Mouse (Mus musculus): ENCODE measurements around the gene Npm3. TPM values are rescaled to one million over a fixed set of nuclear protein-coding genes. Genes with fewer than 3 reads are reported as not detected.

Gene Npm3
- 5.3 and 6.5 TPM in 2 replicates for polyA plus RNA-seq (2015; fragmentation: Nextera tagmentation; extraction: Ambion mirVana)

DNA sequence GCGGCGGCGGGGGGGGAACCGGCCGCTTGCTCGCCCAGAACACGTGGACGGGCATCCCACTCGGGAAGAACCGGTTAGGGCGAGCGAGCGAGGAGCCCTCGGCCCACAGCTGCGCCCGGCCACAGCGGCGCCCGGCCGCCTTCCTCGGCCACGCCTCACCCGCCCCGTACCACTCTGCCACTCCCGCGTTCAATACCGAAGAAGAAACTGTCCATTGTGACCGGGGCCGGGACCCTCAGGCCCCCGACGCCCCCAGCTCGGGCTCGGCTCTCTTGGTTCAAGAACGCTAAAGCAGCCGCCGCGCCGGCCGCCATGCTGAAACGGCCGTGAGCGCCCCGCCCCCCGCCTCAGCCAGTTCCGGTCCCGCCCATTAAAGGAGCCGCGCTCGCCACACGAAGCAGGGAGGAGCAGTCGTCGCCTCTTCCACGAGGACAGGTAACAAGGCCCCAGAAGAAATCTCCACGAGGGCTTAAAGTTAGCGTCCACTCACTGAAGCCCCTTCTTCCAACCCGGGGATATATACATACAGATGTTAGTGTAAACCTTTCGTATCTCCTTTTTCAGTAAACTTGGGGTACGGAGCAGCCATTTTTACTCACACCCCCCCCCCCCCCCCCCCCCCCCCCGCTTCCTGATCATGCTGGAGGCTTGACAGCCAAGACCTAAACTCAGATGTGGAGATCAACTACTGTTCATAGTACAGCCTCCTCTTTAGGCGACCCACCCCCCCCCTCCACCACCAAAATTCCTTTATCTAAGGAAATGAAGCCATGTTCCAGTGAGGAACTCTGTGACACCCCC, at the start of gene Npm3:
Npm3 (minus strand) TSS at position 349 of the 801 bp plus-strand sequence.
- Histone ChIP-seq H3K27ac (0 out of 2 replicates have a peak within 1 kb of the TSS, but pooled peaks have one; percentile 44), H3K9me3 (no peaks in the 10 kb centered on the region), H3K4me2 (peak within 1 kb of the TSS; percentile 96), H3K4me1 (replicated peaks) (peaks cover 30% of the 10 kb centered on the region), H3K27me3 (peaks cover 35% of the 10 kb centered on the region), H3K36me3 (peaks cover 26% of the 10 kb centered on the region), H3K4me3 (peak within 1 kb of the TSS; percentile 87), H3K9ac (peak within 1 kb of the TSS; percentile 87)
- ATAC-seq (ENCODE audit: low FRiP score), result peak; percentile 77
- under 1% methylated on average over 58 of the region's 60 CpGs for WGBS

DNA sequence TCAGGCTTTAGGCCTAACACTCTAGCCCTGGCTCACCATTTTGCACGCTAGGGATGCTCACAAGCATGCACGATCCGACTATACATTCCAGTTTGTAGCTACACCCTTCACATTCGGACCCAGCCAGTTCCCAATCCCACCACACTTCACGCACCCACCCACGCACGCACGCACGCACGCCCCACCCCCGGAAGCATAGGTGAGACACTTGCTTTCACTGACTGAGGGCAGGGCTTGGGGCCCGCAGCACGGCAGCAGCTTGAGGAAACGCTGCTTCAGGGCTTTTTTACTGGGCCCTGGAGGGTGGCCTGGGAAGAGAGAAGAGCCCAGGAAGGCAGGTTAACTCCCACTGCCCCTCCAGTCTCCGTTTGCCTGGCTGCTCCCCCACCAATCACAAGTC, 47.5 kb upstream of the Npm3 start:
- Histone ChIP-seq H3K27ac (no peak overlapping the region), H3K4me3 (no peak overlapping the region), H3K27me3 (0 out of 2 replicates have a peak, but pooled peaks cover 3% of the 10 kb centered on the region), H3K9ac (no peak overlapping the region), H3K4me2 (no peak overlapping the region), H3K4me1 (replicated peaks) (peaks cover 13% of the 10 kb centered on the region), H3K9me3 (0 out of 2 replicates have a peak, but pooled peaks cover 3% of the 10 kb centered on the region), H3K36me3 (no peaks in the 10 kb centered on the region)
- ATAC-seq (ENCODE audit: low FRiP score), result no peak
- 79% methylated on average over 15 of the region's 15 CpGs for WGBS

DNA sequence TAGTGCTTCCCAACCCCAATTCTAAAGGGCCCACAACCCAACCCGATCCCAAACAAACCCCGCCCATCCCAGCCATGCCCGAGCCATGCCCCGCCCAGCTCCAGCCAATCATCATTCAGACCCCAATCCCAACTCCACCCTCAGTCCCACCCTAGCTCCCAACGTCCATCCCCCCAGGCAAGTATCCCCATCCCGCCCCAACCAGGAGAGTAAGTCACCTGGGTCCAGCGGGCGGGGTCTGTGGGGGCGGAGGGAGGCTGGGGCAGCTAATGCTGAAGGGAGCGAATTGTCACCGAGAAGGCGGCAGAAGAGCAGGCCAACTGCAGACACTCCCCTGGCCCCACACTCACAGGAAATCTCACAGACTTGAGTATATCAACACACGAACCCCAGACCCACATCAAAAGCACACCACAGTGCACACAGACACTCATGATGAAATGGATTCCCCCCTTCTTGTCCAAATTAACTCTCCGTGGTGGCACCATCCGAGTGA, 46.7 kb upstream of the Npm3 start:
- no peak overlapping the region for H3K27ac ChIP-seq
- 0 out of 2 replicates have a peak, but pooled peaks cover 3% of the 10 kb centered on the region for H3K27me3 ChIP-seq
- peak overlapping the region; percentile 44 for H3K4me2 ChIP-seq
- H3K36me3 ChIP-seq, result no peaks in the 10 kb centered on the region
- no peak overlapping the region for H3K9ac ChIP-seq
- whole genome bisulfite sequencing, result 13% methylated on average over 15 of the region's 15 CpGs
- no peak overlapping the region; the same call in 1 of the 2 replicates for H3K4me3 ChIP-seq
- peaks cover 13% of the 10 kb centered on the region for H3K4me1 ChIP-seq (replicated peaks)
- H3K9me3 ChIP-seq, result 0 out of 2 replicates have a peak, but pooled peaks cover 3% of the 10 kb centered on the region
- ATAC-seq (ENCODE audit: low FRiP score), result no peak

DNA sequence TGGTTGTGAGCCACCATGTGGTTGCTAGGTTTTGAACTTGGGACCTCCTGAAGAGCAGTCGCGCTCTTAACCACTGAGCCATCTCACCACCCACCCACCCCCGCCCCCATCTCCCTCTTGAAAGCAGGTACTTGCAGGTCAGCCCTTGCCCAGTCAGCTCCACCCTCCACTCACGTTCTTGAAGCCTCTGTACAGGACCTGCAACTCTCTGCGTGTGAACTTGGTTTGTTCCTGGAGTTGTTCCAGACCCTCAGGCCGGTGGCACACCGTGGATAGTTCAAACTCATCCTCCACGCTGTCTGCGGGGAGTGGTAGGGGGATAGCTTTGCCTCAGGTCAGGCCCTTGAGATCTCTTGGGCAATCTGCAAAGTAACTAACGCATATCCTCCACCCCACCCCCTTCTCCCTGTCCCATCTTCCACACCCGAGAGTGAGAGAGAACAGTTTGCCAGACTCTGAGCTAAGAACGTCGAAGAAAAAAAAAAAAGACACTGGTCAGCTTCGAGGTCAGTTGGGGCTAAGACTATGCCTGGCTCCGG, 46.1 kb upstream of the Npm3 start:
- Histone ChIP-seq H3K27ac (no peak overlapping the region), H3K27me3 (0 out of 2 replicates have a peak, but pooled peaks cover 3% of the 10 kb centered on the region), H3K9ac (no peak overlapping the region), H3K36me3 (no peaks in the 10 kb centered on the region), H3K9me3 (0 out of 2 replicates have a peak, but pooled peaks cover 3% of the 10 kb centered on the region), H3K4me1 (replicated peaks) (peaks cover 13% of the 10 kb centered on the region), H3K4me3 (no peak overlapping the region), H3K4me2 (peak overlapping the region; percentile 44)
- WGBS, result 31% methylated on average over 15 of the region's 15 CpGs
- ATAC-seq (ENCODE audit: low FRiP score), result no peak

DNA sequence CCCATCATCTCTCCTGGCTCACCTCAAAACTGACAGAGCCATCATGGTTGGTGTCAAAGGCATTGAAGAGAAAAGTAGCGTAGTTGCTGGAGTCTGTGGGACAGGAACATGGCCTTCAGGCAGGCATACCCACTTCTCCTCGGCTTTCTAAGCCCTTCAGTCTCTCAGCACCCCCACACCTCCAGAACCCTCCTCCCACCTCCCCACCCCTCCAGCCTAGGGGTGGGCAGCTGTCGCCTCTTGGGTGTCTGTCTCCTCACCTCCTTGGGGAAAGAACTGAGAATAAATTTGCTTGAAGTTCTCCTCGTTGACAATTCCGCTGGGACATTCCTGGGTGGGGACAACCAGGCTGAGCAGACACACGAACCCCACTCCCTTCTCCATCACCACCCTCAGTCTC, 45.3 kb upstream of the Npm3 start:
- H3K4me2 ChIP-seq, result no peak overlapping the region
- 0 out of 2 replicates have a peak, but pooled peaks cover 3% of the 10 kb centered on the region for H3K9me3 ChIP-seq
- no peak overlapping the region for H3K9ac ChIP-seq
- no peaks in the 10 kb centered on the region for H3K36me3 ChIP-seq
- H3K4me3 ChIP-seq, result no peak overlapping the region
- H3K4me1 ChIP-seq (replicated peaks), result peaks cover 13% of the 10 kb centered on the region
- ATAC-seq (ENCODE audit: low FRiP score), result no peak
- H3K27ac ChIP-seq, result no peak overlapping the region
- 0 out of 2 replicates have a peak, but pooled peaks cover 3% of the 10 kb centered on the region for H3K27me3 ChIP-seq
- WGBS, result 85% methylated on average over 6 of the region's 6 CpGs

DNA sequence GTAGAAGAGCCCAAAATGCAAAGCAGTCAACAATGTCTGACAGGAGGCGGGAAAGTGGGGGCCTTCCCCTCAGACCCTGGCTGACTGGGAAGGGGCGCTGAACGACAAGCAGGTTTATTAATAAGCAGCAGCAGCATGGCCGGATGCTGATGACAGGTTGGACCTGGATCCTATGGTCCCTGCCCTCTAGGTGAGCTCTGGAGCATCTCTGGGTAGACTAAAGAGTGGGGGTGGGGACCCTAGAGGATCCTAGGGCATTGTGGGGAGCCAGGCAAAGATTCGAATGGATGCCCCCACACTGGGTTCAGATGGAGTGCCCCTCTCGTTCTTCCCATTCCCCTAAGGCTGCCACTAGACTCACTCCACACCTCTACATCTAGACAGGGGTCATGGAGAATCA, 43.0 kb upstream of the Npm3 start:
- Histone ChIP-seq H3K4me2 (no peak overlapping the region), H3K9me3 (no peaks in the 10 kb centered on the region), H3K4me1 (replicated peaks) (peaks cover 13% of the 10 kb centered on the region), H3K27ac (no peak overlapping the region), H3K9ac (no peak overlapping the region), H3K36me3 (no peaks in the 10 kb centered on the region), H3K27me3 (0 out of 2 replicates have a peak, but pooled peaks cover 3% of the 10 kb centered on the region), H3K4me3 (no peak overlapping the region)
- 86% methylated on average over 6 of the region's 6 CpGs for WGBS
- no peak for ATAC-seq (ENCODE audit: low FRiP score)

DNA sequence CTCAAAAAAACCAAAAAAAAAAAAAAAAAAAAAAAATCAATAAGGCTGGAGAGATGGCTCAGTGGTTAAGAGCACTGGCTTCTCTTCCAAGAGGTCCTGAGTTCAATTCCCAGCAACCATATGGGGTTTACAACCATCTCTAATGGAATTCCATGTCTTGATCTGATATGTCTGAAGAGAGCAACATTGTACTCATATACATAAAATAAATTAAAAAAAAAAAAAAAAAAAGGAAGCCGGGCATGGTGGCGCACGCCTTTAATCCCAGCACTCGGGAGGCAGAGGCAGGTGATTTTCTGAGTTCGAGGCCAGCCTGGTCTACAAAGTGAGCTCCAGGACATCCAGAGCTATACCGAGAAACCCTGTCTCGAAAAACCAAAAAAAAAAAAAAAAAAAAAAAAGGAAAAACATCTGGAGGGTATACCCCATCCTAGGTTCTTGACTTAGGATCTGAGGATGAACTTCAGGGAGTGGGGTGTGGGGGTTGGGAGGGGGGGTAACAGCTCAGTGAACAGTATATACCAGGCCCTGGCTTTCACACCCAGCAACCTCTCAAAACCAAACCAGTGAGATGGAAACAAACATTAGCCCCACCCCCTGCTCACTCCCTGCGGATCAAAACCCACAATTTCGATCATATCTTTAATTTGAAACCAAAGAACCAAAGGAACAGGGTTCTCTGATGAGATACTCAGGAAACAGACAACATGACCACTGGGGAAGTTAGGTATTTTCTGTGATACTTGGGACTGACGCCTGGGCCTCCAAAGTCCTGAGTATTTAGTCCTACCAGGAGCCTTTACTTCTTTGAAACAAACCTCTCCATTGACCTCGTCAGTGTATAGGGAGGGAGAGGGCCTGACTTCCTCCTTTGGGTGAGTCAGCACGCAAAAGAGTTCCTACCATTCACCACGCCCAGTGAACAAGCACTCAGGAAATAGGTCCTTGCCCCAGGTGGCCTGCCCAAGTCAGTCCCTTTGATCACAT, 40.8 kb upstream of the Npm3 start:
- no peaks in the 10 kb centered on the region for H3K36me3 ChIP-seq
- ATAC-seq (ENCODE audit: low FRiP score), result no peak
- H3K9ac ChIP-seq, result no peak overlapping the region
- 79% methylated on average over 11 of the region's 13 CpGs for WGBS
- H3K27me3 ChIP-seq, result 0 out of 2 replicates have a peak, but pooled peaks cover 3% of the 10 kb centered on the region
- no peaks in the 10 kb centered on the region for H3K9me3 ChIP-seq
- H3K4me2 ChIP-seq, result no peak overlapping the region
- H3K4me1 ChIP-seq (replicated peaks), result peaks cover 4% of the 10 kb centered on the region; the same call in 1 of the 2 replicates
- no peak overlapping the region for H3K4me3 ChIP-seq
- H3K27ac ChIP-seq, result no peak overlapping the region

DNA sequence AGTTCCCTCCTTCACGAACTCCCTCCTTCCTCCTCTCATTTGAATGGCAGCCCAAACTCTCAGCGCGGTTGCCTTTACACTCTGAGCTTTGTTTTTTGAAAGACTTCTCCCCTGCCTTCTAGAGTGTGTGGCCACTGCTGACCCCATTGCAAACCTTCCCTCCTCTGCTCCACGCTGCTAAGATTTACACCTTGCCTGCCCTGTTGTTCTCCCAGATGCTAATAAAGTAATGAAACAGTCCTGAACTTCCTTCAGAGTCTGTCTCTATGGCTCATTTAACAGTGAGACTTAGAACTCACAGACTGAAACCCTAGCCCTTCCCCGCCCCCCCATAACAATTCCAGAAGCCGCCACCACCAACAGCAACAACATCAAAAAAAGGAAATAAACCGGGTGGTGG, 40.0 kb upstream of the Npm3 start:
- no peak for ATAC-seq (ENCODE audit: low FRiP score)
- WGBS, result 79% methylated on average over 7 of the region's 7 CpGs

DNA sequence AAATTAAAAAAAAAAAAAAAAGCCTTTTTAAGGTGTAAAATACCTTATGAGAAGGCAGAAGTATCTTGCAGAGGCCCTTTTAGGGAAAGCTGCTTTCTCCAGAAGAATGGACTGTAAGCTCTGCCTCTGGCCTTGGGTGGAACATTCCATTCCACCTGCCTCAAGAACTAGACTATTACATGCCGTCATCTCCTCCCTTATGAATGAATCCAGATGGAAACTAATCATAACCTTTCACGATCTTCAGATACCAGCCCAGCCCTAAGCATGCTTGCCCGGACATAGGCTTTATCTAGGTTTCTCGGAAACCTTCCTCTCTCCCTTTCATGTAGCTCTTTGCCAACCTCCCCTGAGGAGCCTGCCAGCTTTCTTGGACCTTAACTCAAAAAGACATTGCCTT, 38.9 kb upstream of the Npm3 start:
- no peak overlapping the region for H3K27ac ChIP-seq
- WGBS, result 95% methylated on average over 4 of the region's 4 CpGs
- no peak for ATAC-seq (ENCODE audit: low FRiP score)
- H3K9ac ChIP-seq, result no peak overlapping the region
- no peak overlapping the region for H3K4me2 ChIP-seq
- H3K4me1 ChIP-seq (replicated peaks), result peaks cover 10% of the 10 kb centered on the region
- H3K9me3 ChIP-seq, result no peaks in the 10 kb centered on the region
- no peaks in the 10 kb centered on the region for H3K36me3 ChIP-seq
- H3K27me3 ChIP-seq, result no peaks in the 10 kb centered on the region
- no peak overlapping the region for H3K4me3 ChIP-seq

More for the DNA sequence above, 40.0 kb upstream of the Npm3 start:
- Histone ChIP-seq H3K27ac (no peak overlapping the region), H3K36me3 (no peaks in the 10 kb centered on the region), H3K9ac (no peak overlapping the region), H3K4me2 (no peak overlapping the region), H3K9me3 (no peaks in the 10 kb centered on the region), H3K4me1 (replicated peaks) (peaks cover 4% of the 10 kb centered on the region; the same call in 1 of the 2 replicates), H3K27me3 (no peaks in the 10 kb centered on the region), H3K4me3 (no peak overlapping the region)

DNA sequence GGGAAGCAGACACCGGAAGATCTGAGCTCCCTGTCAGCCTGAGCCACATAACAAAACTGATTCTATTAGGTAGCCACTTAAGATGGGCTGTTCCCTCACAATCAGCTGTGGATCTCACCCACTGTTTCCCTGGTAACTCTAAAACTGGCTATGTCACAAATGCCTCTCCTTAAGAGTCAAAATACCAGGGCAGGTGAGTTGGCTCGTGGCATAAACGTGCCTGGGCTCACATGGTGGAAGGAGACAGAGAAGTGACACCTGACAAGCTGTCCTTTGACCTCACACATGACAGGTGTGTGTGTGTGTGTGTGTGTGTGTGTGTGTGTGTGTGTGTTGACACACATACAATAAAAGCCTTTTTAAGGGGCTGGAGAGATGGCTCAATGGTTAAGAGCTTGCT, 38.1 kb upstream of the Npm3 start:
- Histone ChIP-seq H3K9ac (no peak overlapping the region), H3K27ac (no peak overlapping the region), H3K36me3 (no peaks in the 10 kb centered on the region), H3K9me3 (no peaks in the 10 kb centered on the region), H3K4me3 (no peak overlapping the region), H3K4me1 (replicated peaks) (peaks cover 6% of the 10 kb centered on the region), H3K27me3 (no peaks in the 10 kb centered on the region), H3K4me2 (no peak overlapping the region)
- ATAC-seq (ENCODE audit: low FRiP score), result no peak
- WGBS, result 81% methylated on average over 3 of the region's 3 CpGs

DNA sequence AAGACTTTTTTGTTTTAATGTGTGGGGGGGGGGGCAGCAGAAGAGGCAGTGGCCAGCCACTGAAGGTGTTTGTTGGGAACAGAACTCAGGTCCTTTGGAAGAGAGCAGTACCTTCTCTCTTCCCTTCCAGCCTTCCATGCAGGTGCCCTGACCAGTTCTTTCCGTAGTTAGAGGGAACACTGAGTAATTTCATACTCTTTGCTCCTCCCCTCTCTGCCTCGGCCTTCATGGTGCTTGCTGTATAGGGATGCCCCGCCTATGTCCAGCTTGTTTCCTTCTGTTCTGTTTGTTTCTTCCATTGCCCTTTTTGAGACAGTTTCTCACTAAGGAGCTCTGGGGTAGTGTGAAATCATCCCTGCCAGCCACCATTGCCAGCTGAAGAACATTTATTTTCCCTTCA, 36.1 kb upstream of the Npm3 start:
- no peak overlapping the region for H3K4me2 ChIP-seq
- H3K27me3 ChIP-seq, result no peaks in the 10 kb centered on the region
- H3K4me1 ChIP-seq (replicated peaks), result peaks cover 22% of the 10 kb centered on the region
- 75% methylated on average over 3 of the region's 3 CpGs for WGBS
- no peak overlapping the region for H3K27ac ChIP-seq
- H3K9me3 ChIP-seq, result no peaks in the 10 kb centered on the region
- no peak overlapping the region for H3K9ac ChIP-seq
- H3K36me3 ChIP-seq, result no peaks in the 10 kb centered on the region
- ATAC-seq (ENCODE audit: low FRiP score), result no peak
- no peak overlapping the region for H3K4me3 ChIP-seq

All from hindbrain, embryonic 13.5 days (tissue).